In genomic region chr6:34660724-34661123, GRCm38 (mm10) we compare ENCODE assay signal across 9 mouse cellular contexts.
DNase-seq lines count a peak whose midpoint lies in the region; ATAC-seq and TF ChIP-seq lines count a peak whose summit lies in the region.
"Had no signal": no experiment of that assay in that cellular context is flagged by ENCODE, and none has a peak within 500 bp of the region (broad histone marks: within the 10 kb centered on the region; RNA-seq: fewer than 3 reads in every experiment).

No protein-coding gene starts in this region.

- TF ChIP-seq CTCF in left cerebral cortex, adult 2 months (IDR thresholded peaks at IDR 0.05), result no peak

- peak; percentile 48 to 57 for DNase-seq in kidney, postnatal 25 days
- DNase-seq in kidney, adult 8-10 months, result no peak
- peak; percentile 19 for DNase-seq in adrenal gland, postnatal 14 days
- DNase-seq in cerebellum, postnatal 36 days, result peak; percentile 41 to 51
- peak; percentile 47 to 52 for DNase-seq in heart, postnatal 36 days
- no peak for DNase-seq in left cerebral cortex, adult 2 months (ENCODE audit: extremely low spot score in 1 of 2, low spot score in 2 of 2)
- DNase-seq in thymus, postnatal 10 days (ENCODE audit: low spot score in 2 of 2), result no peak

- ATAC-seq in frontal cortex, adult (ENCODE audit: low TSS enrichment), result no peak
- ATAC-seq: Patski had no signal

- intact Hi-C loops in heart, postnatal 36 days (cut with DNase I), result no loop called here
- intact Hi-C loops in left cerebral cortex, adult 2 months (cut with DNase I), result no loop called here

- no peak overlapping the region for H3K27ac ChIP-seq in left cerebral cortex, adult 2 months

- H3K4me3 ChIP-seq in left cerebral cortex, adult 2 months, result no peak overlapping the region

Comparison
In these comparisons a context has a peak if more than half of its experiments do, and no peak if none do; other contexts are left out.
1. DNase-seq: peak in kidney, postnatal 25 days (2 of 2), adrenal gland, postnatal 14 days (single experiment), cerebellum, postnatal 36 days (2 of 2) and heart, postnatal 36 days (2 of 2); none in kidney, adult 8-10 months (0 of 2), left cerebral cortex, adult 2 months (0 of 2) and thymus, postnatal 10 days (0 of 2).